Mouse (Mus musculus) lung, adult 2 months (tissue): Measurements from ENCODE around the gene Acbd6.

Source experiments
- CTCF ChIP-seq: fragments of 200-500 bp; IDR thresholded peaks from 2 replicates; pipeline ENCODE4 v1.5.1; 2011; ENCODE audit warnings: mild to moderate bottlenecking, low read length, control low read depth; ENCODE audit not compliant: insufficient read depth
- POLR2A ChIP-seq: fragments of 200-500 bp; IDR thresholded peaks from 2 replicates; pipeline ENCODE4 v1.6.1; 2011; ENCODE audit warnings: low read depth, mild to moderate bottlenecking, control low read depth, low read length, borderline replicate concordance; ENCODE audit errors: extremely low read depth

GRCm38 (mm10) chr1:155731156-155731555 lies 173.2 kb downstream of the Acbd6 start:
- no peak for TF ChIP-seq CTCF
- TF ChIP-seq POLR2A, result no peak
